Mouse (Mus musculus) testis, adult 2 months (tissue): Measurements from ENCODE around the gene Arhgap45.

Experiments used
- CTCF ChIP-seq: fragments of 200-500 bp; IDR thresholded peaks from 2 replicates; pipeline ENCODE4 v1.5.1; 2012; ENCODE audit warnings: low read depth, mild to moderate bottlenecking, inconsistent platforms, low read length, moderate library complexity; ENCODE audit not compliant: control insufficient read depth, insufficient read depth, insufficient replicate concordance
- POLR2A ChIP-seq: fragments of 200-500 bp; IDR thresholded peaks from 2 replicates; pipeline ENCODE4 v1.6.1; 2012; ENCODE audit warnings: low read depth, mild to moderate bottlenecking, inconsistent platforms, low read length, moderate library complexity; ENCODE audit not compliant: control insufficient read depth

DNA sequence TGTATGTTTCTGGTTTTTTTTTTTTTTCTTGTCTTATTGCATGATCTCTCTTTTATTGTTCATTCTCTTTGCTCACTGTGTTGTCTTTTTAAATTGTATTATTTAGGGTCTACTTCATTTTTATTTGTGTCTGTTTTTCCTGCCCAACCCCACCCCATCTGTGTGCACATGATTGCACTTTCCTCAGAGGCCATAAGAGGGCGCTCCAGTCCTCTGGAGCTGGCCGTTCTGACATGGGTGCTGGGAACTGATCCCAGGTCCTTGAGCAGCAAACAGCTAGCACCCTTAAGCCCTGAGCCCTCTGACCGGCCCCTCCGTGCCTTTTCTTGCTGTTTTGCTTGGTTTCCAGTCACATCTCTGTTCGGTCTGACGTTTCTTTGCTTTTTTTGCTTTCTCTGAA, 24.9 kb upstream of the Arhgap45 start:
- TF ChIP-seq POLR2A (no peak), CTCF (peak; percentile 85)
